Mouse (Mus musculus): ENCODE data around the gene Gm13078.

The Gm13078 gene

GRCm38 (mm10) chr4:143719155-143719554 lies at the start of gene Gm13078:
Gene Gm13078 (plus strand): TSS chr4:143719455.
- DNase-seq (ENCODE audit: low read depth in 1 of 2, low spot score in 2 of 2): no peak

GRCm38 (mm10) chr4:143702611-143703010 lies 16.6 kb upstream of the Gm13078 start, which contains the start of gene Gm13089:
Gene Gm13089 (minus strand): TSS chr4:143702711.
- DNase-seq (ENCODE audit: low read depth in 1 of 2, low spot score in 2 of 2): no peak

All from monocyte, adult 2 months (primary cell).